Mouse (Mus musculus): ENCODE results near the gene Nlrp4c. TPM values are rescaled to one million over a fixed set of nuclear protein-coding genes. Genes with fewer than 3 reads are reported as not detected.

Nlrp4c gene
- polyA plus RNA-seq, 1 experiment from 2014 or later: not detected

GRCm38 (mm10) chr7:6143991-6144531 lies 99.1 kb downstream of the Nlrp4c start:
- no peak overlapping the region for H3K9ac ChIP-seq (replicated peaks; ENCODE audit: low read length)
- no peak overlapping the region for H3K4me2 ChIP-seq (replicated peaks; ENCODE audit: low read depth, low read length)
- no peaks in the 10 kb centered on the region for H3K27me3 ChIP-seq (ENCODE audit: insufficient read depth, low read length)
- WGBS: 95% methylated on average over 2 of the region's 2 CpGs
- H3K36me3 ChIP-seq (ENCODE audit: insufficient read depth, low read length): peaks cover 16% of the 10 kb centered on the region; the same call in 1 of the 2 replicates
- no peak overlapping the region for H3K27ac ChIP-seq (ENCODE audit: low read length)
- H3K4me3 ChIP-seq (ENCODE audit: low read length): no peak overlapping the region
- peaks cover 24% of the 10 kb centered on the region for H3K4me1 ChIP-seq (ENCODE audit: insufficient read depth, low read length)
- H3K9me3 ChIP-seq (ENCODE audit: low read length): no peaks in the 10 kb centered on the region
- ATAC-seq (ENCODE audit: low FRiP score, low TSS enrichment): no peak

- H3K9ac ChIP-seq (replicated peaks; ENCODE audit: low read length): no peak overlapping the region
- H3K4me1 ChIP-seq (ENCODE audit: insufficient read depth, low read length): peaks cover 26% of the 10 kb centered on the region
- H3K9me3 ChIP-seq (ENCODE audit: low read length): no peaks in the 10 kb centered on the region
- no peak overlapping the region for H3K4me3 ChIP-seq (ENCODE audit: low read length)
- H3K4me2 ChIP-seq (replicated peaks; ENCODE audit: low read depth, low read length): no peak overlapping the region
- peaks cover 9% of the 10 kb centered on the region; the same call in 1 of the 2 replicates for H3K36me3 ChIP-seq (ENCODE audit: insufficient read depth, low read length)
- ATAC-seq (ENCODE audit: low FRiP score, low TSS enrichment): 0 out of 2 replicates have a peak, but pooled peaks have one; percentile 28
- no peaks in the 10 kb centered on the region for H3K27me3 ChIP-seq (ENCODE audit: insufficient read depth, low read length)
- H3K27ac ChIP-seq (ENCODE audit: low read length): 0 out of 2 replicates have a peak overlapping the region, but pooled peaks have one; percentile 20
- WGBS: 79% methylated on average over 8 of the region's 8 CpGs
Measured at GRCm38 (mm10) chr7:6145423-6146188, 100.6 kb downstream of the Nlrp4c start.

- ATAC-seq (ENCODE audit: low FRiP score, low TSS enrichment): no peak
- no peaks in the 10 kb centered on the region for H3K9me3 ChIP-seq (ENCODE audit: low read length)
- no peak overlapping the region for H3K4me2 ChIP-seq (replicated peaks; ENCODE audit: low read depth, low read length)
- H3K27ac ChIP-seq (ENCODE audit: low read length): peak overlapping the region; percentile 17; the same call in 1 of the 2 replicates
- no peak overlapping the region for H3K4me3 ChIP-seq (ENCODE audit: low read length)
- no peaks in the 10 kb centered on the region for H3K27me3 ChIP-seq (ENCODE audit: insufficient read depth, low read length)
- H3K9ac ChIP-seq (replicated peaks; ENCODE audit: low read length): no peak overlapping the region
- 68% methylated on average over 7 of the region's 7 CpGs for WGBS
- peaks cover 6% of the 10 kb centered on the region; the same call in 1 of the 2 replicates for H3K36me3 ChIP-seq (ENCODE audit: insufficient read depth, low read length)
- H3K4me1 ChIP-seq (ENCODE audit: insufficient read depth, low read length): peaks cover 26% of the 10 kb centered on the region
Measured at GRCm38 (mm10) chr7:6146194-6146981, 101.4 kb downstream of the Nlrp4c start.

GRCm38 (mm10) chr7:6146982-6147325 lies 102.0 kb downstream of the Nlrp4c start:
- H3K27ac ChIP-seq (ENCODE audit: low read length): peak overlapping the region; percentile 7; the same call in 1 of the 2 replicates
- no peak for ATAC-seq (ENCODE audit: low FRiP score, low TSS enrichment)
- no peak overlapping the region for H3K4me3 ChIP-seq (ENCODE audit: low read length)
- H3K36me3 ChIP-seq (ENCODE audit: insufficient read depth, low read length): 0 out of 2 replicates have a peak, but pooled peaks cover under 1% of the 10 kb centered on the region
- no peaks in the 10 kb centered on the region for H3K27me3 ChIP-seq (ENCODE audit: insufficient read depth, low read length)
- 48% methylated on average over 2 of the region's 2 CpGs for WGBS
- no peak overlapping the region for H3K9ac ChIP-seq (replicated peaks; ENCODE audit: low read length)
- H3K9me3 ChIP-seq (ENCODE audit: low read length): no peaks in the 10 kb centered on the region
- H3K4me2 ChIP-seq (replicated peaks; ENCODE audit: low read depth, low read length): no peak overlapping the region
- H3K4me1 ChIP-seq (ENCODE audit: insufficient read depth, low read length): peaks cover 26% of the 10 kb centered on the region

- Histone ChIP-seq H3K4me3 (ENCODE audit: low read length) (no peak overlapping the region), H3K27ac (ENCODE audit: low read length) (no peak overlapping the region), H3K4me1 (ENCODE audit: insufficient read depth, low read length) (peaks cover 26% of the 10 kb centered on the region), H3K36me3 (ENCODE audit: insufficient read depth, low read length) (no peaks in the 10 kb centered on the region), H3K27me3 (ENCODE audit: insufficient read depth, low read length) (no peaks in the 10 kb centered on the region), H3K9ac (replicated peaks; ENCODE audit: low read length) (no peak overlapping the region), H3K9me3 (ENCODE audit: low read length) (no peaks in the 10 kb centered on the region), H3K4me2 (replicated peaks; ENCODE audit: low read depth, low read length) (no peak overlapping the region)
- no peak for ATAC-seq (ENCODE audit: low FRiP score, low TSS enrichment)
- 73% methylated on average over 5 of the region's 5 CpGs for WGBS
Measured at GRCm38 (mm10) chr7:6147688-6148087, 102.7 kb downstream of the Nlrp4c start.

GRCm38 (mm10) chr7:6151266-6151665 lies 106.3 kb downstream of the Nlrp4c start:
- no peak overlapping the region for H3K9ac ChIP-seq (replicated peaks; ENCODE audit: low read length)
- no peak overlapping the region for H3K4me3 ChIP-seq (ENCODE audit: low read length)
- no peaks in the 10 kb centered on the region for H3K9me3 ChIP-seq (ENCODE audit: low read length)
- no peak overlapping the region for H3K4me2 ChIP-seq (replicated peaks; ENCODE audit: low read depth, low read length)
- WGBS: 92% methylated on average over 1 of the region's 1 CpGs
- ATAC-seq (ENCODE audit: low FRiP score, low TSS enrichment): no peak
- no peaks in the 10 kb centered on the region for H3K36me3 ChIP-seq (ENCODE audit: insufficient read depth, low read length)
- H3K27me3 ChIP-seq (ENCODE audit: insufficient read depth, low read length): no peaks in the 10 kb centered on the region
- no peak overlapping the region for H3K27ac ChIP-seq (ENCODE audit: low read length)
- H3K4me1 ChIP-seq (ENCODE audit: insufficient read depth, low read length): peaks cover 28% of the 10 kb centered on the region

GRCm38 (mm10) chr7:6152036-6152435 lies 107.1 kb downstream of the Nlrp4c start:
- Histone ChIP-seq H3K36me3 (ENCODE audit: insufficient read depth, low read length) (no peaks in the 10 kb centered on the region), H3K4me3 (ENCODE audit: low read length) (no peak overlapping the region), H3K9ac (replicated peaks; ENCODE audit: low read length) (no peak overlapping the region), H3K4me2 (replicated peaks; ENCODE audit: low read depth, low read length) (no peak overlapping the region), H3K9me3 (ENCODE audit: low read length) (no peaks in the 10 kb centered on the region), H3K27me3 (ENCODE audit: insufficient read depth, low read length) (no peaks in the 10 kb centered on the region), H3K27ac (ENCODE audit: low read length) (no peak overlapping the region), H3K4me1 (ENCODE audit: insufficient read depth, low read length) (peaks cover 27% of the 10 kb centered on the region)
- ATAC-seq (ENCODE audit: low FRiP score, low TSS enrichment): no peak
- WGBS: 77% methylated on average over 3 of the region's 3 CpGs

- 83% methylated on average over 3 of the region's 3 CpGs for WGBS
- no peak overlapping the region; the same call in 1 of the 2 replicates for H3K9ac ChIP-seq (replicated peaks; ENCODE audit: low read length)
- H3K9me3 ChIP-seq (ENCODE audit: low read length): no peaks in the 10 kb centered on the region
- H3K36me3 ChIP-seq (ENCODE audit: insufficient read depth, low read length): no peaks in the 10 kb centered on the region
- H3K4me2 ChIP-seq (replicated peaks; ENCODE audit: low read depth, low read length): no peak overlapping the region
- no peak overlapping the region for H3K27ac ChIP-seq (ENCODE audit: low read length)
- ATAC-seq (ENCODE audit: low FRiP score, low TSS enrichment): no peak
- no peak overlapping the region for H3K4me3 ChIP-seq (ENCODE audit: low read length)
- H3K4me1 ChIP-seq (ENCODE audit: insufficient read depth, low read length): peaks cover 30% of the 10 kb centered on the region
- no peaks in the 10 kb centered on the region for H3K27me3 ChIP-seq (ENCODE audit: insufficient read depth, low read length)
Measured at GRCm38 (mm10) chr7:6153131-6153530, 108.2 kb downstream of the Nlrp4c start.

GRCm38 (mm10) chr7:6154164-6154563 lies 109.2 kb downstream of the Nlrp4c start:
- Histone ChIP-seq H3K4me2 (replicated peaks; ENCODE audit: low read depth, low read length) (peak overlapping the region; percentile 78), H3K4me3 (ENCODE audit: low read length) (peak overlapping the region; percentile 88), H3K9ac (replicated peaks; ENCODE audit: low read length) (peak overlapping the region; percentile 90), H3K4me1 (ENCODE audit: insufficient read depth, low read length) (peaks cover 30% of the 10 kb centered on the region), H3K36me3 (ENCODE audit: insufficient read depth, low read length) (no peaks in the 10 kb centered on the region), H3K27me3 (ENCODE audit: insufficient read depth, low read length) (no peaks in the 10 kb centered on the region), H3K9me3 (ENCODE audit: low read length) (no peaks in the 10 kb centered on the region), H3K27ac (ENCODE audit: low read length) (peak overlapping the region; percentile 96; the same call in 1 of the 2 replicates)
- ATAC-seq (ENCODE audit: low FRiP score, low TSS enrichment): no peak
- 46% methylated on average over 5 of the region's 5 CpGs for WGBS
